20 mouse cellular contexts compared by ENCODE assay signal in the genomic region with DNA sequence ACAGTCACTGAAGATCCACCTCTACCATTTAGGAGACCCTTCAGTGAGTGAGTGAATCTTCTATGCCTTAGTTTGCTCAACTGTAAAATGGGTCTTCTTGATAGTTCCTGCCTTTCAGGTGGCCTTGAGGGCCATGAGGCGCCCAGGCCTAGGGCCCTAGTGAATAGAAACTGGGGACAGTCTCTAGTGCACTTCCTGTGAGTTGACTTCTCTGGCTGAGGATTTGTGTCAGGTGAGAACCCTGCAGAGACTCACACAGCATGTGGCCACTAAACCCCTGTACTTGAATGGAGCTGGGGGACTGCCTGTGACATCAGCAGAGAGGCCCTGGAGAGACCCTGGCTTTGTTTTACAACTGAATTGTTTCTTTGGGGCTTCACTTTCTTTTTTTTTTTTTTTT. TPM values are rescaled to one million over a fixed set of nuclear protein-coding genes. Genes with fewer than 3 reads are reported as not detected.
DNase-seq lines count a peak whose midpoint lies in the region; ATAC-seq and TF ChIP-seq lines count a peak whose summit lies in the region.
"Had no signal": no experiment of that assay in that cellular context is flagged by ENCODE, and none has a peak within 500 bp of the region (broad histone marks: within the 10 kb centered on the region; RNA-seq: fewer than 3 reads in every experiment).

No protein-coding gene starts in this region.

- H3K4me1 ChIP-seq in midbrain, embryonic 10.5 days = peaks cover 52% of the 10 kb centered on the region
- peaks cover 17% of the 10 kb centered on the region for H3K4me1 ChIP-seq in midbrain, embryonic 14.5 days (ENCODE audit: control insufficient read depth, insufficient read depth, low read length)
- H3K4me1 ChIP-seq in CH12.LX (ENCODE audit: control insufficient read depth in 1 of 2, insufficient read depth in 2 of 2) = peaks cover 38 to 78% of the 10 kb centered on the region in 2 experiments
- peaks cover 45% of the 10 kb centered on the region for H3K4me1 ChIP-seq in forebrain, embryonic 12.5 days

- no peak for TF ChIP-seq POLR2A in CH12.LX (IDR thresholded peaks at IDR 0.05; ENCODE audit: low read depth, low read length)

- H3K9ac ChIP-seq in midbrain, embryonic 14.5 days (replicated peaks; ENCODE audit: low read length) = no peak overlapping the region
- no peak overlapping the region; the same call in 1 of the 2 replicates for H3K9ac ChIP-seq in CH12.LX (ENCODE audit: insufficient read depth, low read depth)
- no peak overlapping the region for H3K9ac ChIP-seq in forebrain, embryonic 12.5 days
- H3K9ac ChIP-seq: limb, embryonic 13.5 days had no signal

- 77% methylated on average over 1 of the region's 1 CpGs for WGBS in midbrain, embryonic 10.5 days
- WGBS in midbrain, embryonic 14.5 days = 61% methylated on average over 1 of the region's 1 CpGs
- 59% methylated on average over 1 of the region's 1 CpGs for WGBS in forebrain, embryonic 12.5 days

- no peak overlapping the region for H3K4me3 ChIP-seq in midbrain, embryonic 10.5 days
- H3K4me3 ChIP-seq in midbrain, embryonic 14.5 days (replicated peaks; ENCODE audit: low read depth, low read length) = no peak overlapping the region
- no peak overlapping the region for H3K4me3 ChIP-seq in CH12.LX (replicated peaks in 1 of 3; ENCODE audit: low read depth in 2 of 3, low read length in 2 of 3, poor library complexity in 1 of 3)
- H3K4me3 ChIP-seq in forebrain, embryonic 12.5 days (replicated peaks) = no peak overlapping the region
- no peak overlapping the region for H3K4me3 ChIP-seq in left cerebral cortex, adult 2 months
- H3K4me3 ChIP-seq: erythroblast, embryonic 14.5 days; heart, adult 2 months; limb, embryonic 13.5 days had no signal

- TF ChIP-seq RAD21 in CH12.LX (IDR thresholded peaks at IDR 0.05; ENCODE audit: low read depth, low read length) = no peak

- H3K79me2 ChIP-seq in CH12.LX (replicated peaks; ENCODE audit: control insufficient read depth, extremely low read depth, insufficient read depth, poor library complexity, severe bottlenecking) = no peaks in the 10 kb centered on the region

- H3K9me3 ChIP-seq in midbrain, embryonic 10.5 days (replicated peaks) = no peaks in the 10 kb centered on the region
- no peaks in the 10 kb centered on the region for H3K9me3 ChIP-seq in midbrain, embryonic 14.5 days (ENCODE audit: control insufficient read depth, low read length)
- no peaks in the 10 kb centered on the region for H3K9me3 ChIP-seq in CH12.LX (replicated peaks; ENCODE audit: low read length)
- no peaks in the 10 kb centered on the region for H3K9me3 ChIP-seq in forebrain, embryonic 12.5 days
- H3K9me3 ChIP-seq: G1E; limb, embryonic 13.5 days had no signal

- DNase-seq in midbrain, embryonic 10.5 days (ENCODE audit: low spot score) = no peak
- DNase-seq in midbrain, embryonic 14.5 days = no peak
- DNase-seq in B cell, adult 2 months = peak; percentile 23 to 29
- no peak for DNase-seq in CH12.LX (ENCODE audit: extremely low read depth)
- peak; percentile 58 for DNase-seq in induced T-regulatory cell, adult 2 months (ENCODE audit: low read depth)
- DNase-seq in left cerebral cortex, adult 2 months (ENCODE audit: extremely low spot score in 1 of 2, low spot score in 2 of 2) = no peak
- DNase-seq: adrenal gland, adult 2 months; cerebellum, adult 11 months; cerebellum, postnatal 36 days; gastrocnemius, postnatal 14 days; heart, adult 2 months; kidney, adult 8-10 months; kidney, postnatal 36 days; layer of hippocampus, adult 9-11 months; lung, postnatal 14 days; thymus, postnatal 36 days had no signal

- intact Hi-C loops in left cerebral cortex, adult 2 months (cut with DNase I) = no loop called here

- H3K27me3 ChIP-seq in midbrain, embryonic 10.5 days (ENCODE audit: low read depth, poor library complexity, severe bottlenecking) = no peaks in the 10 kb centered on the region
- no peaks in the 10 kb centered on the region for H3K27me3 ChIP-seq in midbrain, embryonic 14.5 days (ENCODE audit: control insufficient read depth, insufficient read depth, low read length)
- H3K27me3 ChIP-seq in CH12.LX (replicated peaks) = no peaks in the 10 kb centered on the region
- no peaks in the 10 kb centered on the region for H3K27me3 ChIP-seq in forebrain, embryonic 12.5 days
- H3K27me3 ChIP-seq: limb, embryonic 13.5 days had no signal

- H3K4me2 ChIP-seq in midbrain, embryonic 14.5 days (ENCODE audit: low read length) = no peak overlapping the region
- H3K4me2 ChIP-seq in CH12.LX (ENCODE audit: insufficient read depth, low read depth, poor library complexity, severe bottlenecking) = no peak overlapping the region
- H3K4me2 ChIP-seq in forebrain, embryonic 12.5 days = no peak overlapping the region
- H3K4me2 ChIP-seq: limb, embryonic 13.5 days had no signal

- peak overlapping the region; percentile 90 for H3K27ac ChIP-seq in midbrain, embryonic 10.5 days (replicated peaks)
- H3K27ac ChIP-seq in midbrain, embryonic 14.5 days (replicated peaks; ENCODE audit: low read depth, low read length) = no peak overlapping the region
- H3K27ac ChIP-seq in CH12.LX (ENCODE audit: insufficient read depth, low read depth) = peak overlapping the region; percentile 39; the same call in 1 of the 2 replicates
- no peak overlapping the region for H3K27ac ChIP-seq in forebrain, embryonic 12.5 days
- no peak overlapping the region for H3K27ac ChIP-seq in left cerebral cortex, adult 2 months
- H3K27ac ChIP-seq: heart, adult 2 months had no signal

- TF ChIP-seq CTCF in CH12.LX (conservative IDR thresholded peaks at IDR 0.05 in 1 of 2, IDR thresholded peaks at IDR 0.05 in 1 of 2; ENCODE audit: low read depth in 2 of 2, low read length in 2 of 2) = no peak
- TF ChIP-seq CTCF in left cerebral cortex, adult 2 months (IDR thresholded peaks at IDR 0.05) = no peak

- no peak for ATAC-seq in midbrain, embryonic 14.5 days (ENCODE audit: low FRiP score, low TSS enrichment)
- ATAC-seq in forebrain, embryonic 12.5 days (ENCODE audit: low FRiP score) = no peak

- dilution Hi-C loops in CH12.LX (cut with MboI; ENCODE audit: extremely low pct_ligation_motif_present, extremely low pct_unique_long_range_greater_than_20kb, low sequenced_read_pairs) = no loop called here

- H3K36me3 ChIP-seq in midbrain, embryonic 10.5 days = no peaks in the 10 kb centered on the region
- H3K36me3 ChIP-seq in midbrain, embryonic 14.5 days (ENCODE audit: control insufficient read depth, insufficient read depth, low read length) = no peaks in the 10 kb centered on the region
- H3K36me3 ChIP-seq in CH12.LX (replicated peaks in 1 of 2; ENCODE audit: control insufficient read depth in 1 of 2, insufficient read depth in 1 of 2, low read length in 1 of 2) = no peaks in the 10 kb centered on the region
- H3K36me3 ChIP-seq in forebrain, embryonic 12.5 days (replicated peaks) = no peaks in the 10 kb centered on the region
- H3K36me3 ChIP-seq: G1E; limb, embryonic 13.5 days had no signal

- no peak for TF ChIP-seq EP300 in CH12.LX (IDR thresholded peaks at IDR 0.05; ENCODE audit: low read length)

- in situ Hi-C loops in CH12.LX (cut with MboI; ENCODE audit: low pct_ligation_motif_present, low pct_unique_long_range_greater_than_20kb, low sequenced_read_pairs) = no loop called here

TF ChIP-seq in CH12.LX, 34 proteins besides CTCF, POLR2A, EP300 and RAD21:
- TF ChIP-seq USF2 (conservative IDR thresholded peaks at IDR 0.05; ENCODE audit: low read depth, low read length) (no peak), ZKSCAN1 (IDR thresholded peaks at IDR 0.05; ENCODE audit: borderline replicate concordance, low read depth, low read length) (no peak), PAX5 (IDR thresholded peaks at IDR 0.05; ENCODE audit: low read length) (no peak), TCF12 (IDR thresholded peaks at IDR 0.05; ENCODE audit: low read depth, low read length) (no peak), HCFC1 (IDR thresholded peaks at IDR 0.05; ENCODE audit: low read depth, low read length) (no peak), KAT2A (IDR thresholded peaks at IDR 0.05; ENCODE audit: insufficient replicate concordance, low read length) (no peak), MAFK (IDR thresholded peaks at IDR 0.05; ENCODE audit: insufficient replicate concordance, low read length) (no peak), UBTF (IDR thresholded peaks at IDR 0.05; ENCODE audit: low read depth, low read length) (no peak), POLR2AphosphoS2 (IDR thresholded peaks at IDR 0.05; ENCODE audit: low read depth, low read length) (no peak), SMC3 (IDR thresholded peaks at IDR 0.05; ENCODE audit: low read depth, low read length) (no peak), TBP (conservative IDR thresholded peaks at IDR 0.05; ENCODE audit: low read depth, low read length) (no peak), ZMIZ1 (IDR thresholded peaks at IDR 0.05; ENCODE audit: low read depth, low read length) (no peak), NRF1 (IDR thresholded peaks at IDR 0.05; ENCODE audit: low read depth, low read length) (no peak), MYC (IDR thresholded peaks at IDR 0.05; ENCODE audit: low read depth, low read length) (no peak), MXI1 (IDR thresholded peaks at IDR 0.05; ENCODE audit: low read depth, low read length) (no peak)

RNA-seq across cellular contexts. Expression of gene Ptma, which starts 16.3 kb away (rescaled TPM):
- polyA plus RNA-seq in midbrain, embryonic 10.5 days (2016; fragmentation: Nextera tagmentation; extraction: Ambion mirVana) = 2,732 and 2,904 TPM in 2 replicates
- polyA plus RNA-seq in midbrain, embryonic 14.5 days (2014; fragmentation: Nextera tagmentation; extraction: Ambion mirVana) = 2,168 and 2,208 TPM in 2 replicates
- total RNA-seq in CH12.LX (2012; rRNA removed) = 2,835 and 3,525 TPM in 2 replicates
- total RNA-seq in CH12.LX (2014; rRNA removed) = 5,060 and 5,084 TPM in 2 replicates
- 4,957 and 5,324 TPM in 2 replicates for polyA plus RNA-seq in CH12.LX (2012; ENCODE audit: insufficient read length, low read depth)
- polyA plus RNA-seq in forebrain, embryonic 12.5 days (2016; fragmentation: Nextera tagmentation; extraction: Ambion mirVana) = 3,257 and 3,328 TPM in 2 replicates
- total RNA-seq in left cerebral cortex, adult 2 months (2021) = 100 to 1,000 TPM; 353 to 363 TPM

Comparison
In these comparisons a context has a peak if more than half of its experiments do, and no peak if none do; other contexts are left out.
1. H3K27ac ChIP-seq: peak in midbrain, embryonic 10.5 days (single experiment) and CH12.LX (single experiment); none in midbrain, embryonic 14.5 days (single experiment), forebrain, embryonic 12.5 days (single experiment) and left cerebral cortex, adult 2 months (single experiment).
2. DNase-seq: peak in B cell, adult 2 months (2 of 2) and induced T-regulatory cell, adult 2 months (single experiment); none in midbrain, embryonic 10.5 days (single experiment), midbrain, embryonic 14.5 days (single experiment), CH12.LX (single experiment) and left cerebral cortex, adult 2 months (0 of 2).